Mouse (Mus musculus) liver, embryonic 12.5 days (tissue): ENCODE data around the gene Mgat4b. TPM values are rescaled to one million over a fixed set of nuclear protein-coding genes. Genes with fewer than 3 reads are reported as not detected.
A peak's percentile ranks its signal among the peaks of the same experiment; 100 is the strongest.

Experiments used
- ATAC-seq: fragments of 200-750 bp; cut with Nextera tagmentation; 2 replicates; pipeline ENCODE4 v1.8.0; 2017; ENCODE audit warnings: moderate number of reproducible peaks, mild to moderate bottlenecking, moderate library complexity
- H3K27ac ChIP-seq: fragments of 300-500 bp; sonication (generic); 2 replicates; pipeline ENCODE4 v1.5.1; 2016; ENCODE audit warnings: mild to moderate bottlenecking
- H3K27me3 ChIP-seq: fragments of 300-500 bp; sonication (generic); replicated peaks from 2 replicates; pipeline ENCODE4 v1.6.1; 2016; ENCODE audit warnings: mild to moderate bottlenecking, moderate library complexity
- H3K36me3 ChIP-seq: fragments of 300-500 bp; sonication (generic); 2 replicates; pipeline ENCODE4 v1.6.1; 2016; ENCODE audit warnings: mild to moderate bottlenecking, moderate library complexity
- H3K4me1 ChIP-seq: fragments of 300-500 bp; sonication (generic); 2 replicates; pipeline ENCODE4 v1.6.1; 2016
- H3K4me2 ChIP-seq: fragments of 300-500 bp; sonication (generic); 2 replicates; pipeline ENCODE4 v1.6.1; 2016; ENCODE audit warnings: mild to moderate bottlenecking, moderate library complexity
- H3K4me3 ChIP-seq: fragments of 300-500 bp; sonication (generic); 2 replicates; pipeline ENCODE4 v1.5.1; 2016; ENCODE audit warnings: mild to moderate bottlenecking, moderate library complexity
- H3K9ac ChIP-seq: fragments of 300-500 bp; sonication (generic); 2 replicates; pipeline ENCODE4 v1.6.1; 2016; ENCODE audit warnings: mild to moderate bottlenecking, moderate library complexity
- H3K9me3 ChIP-seq: fragments of 300-500 bp; sonication (generic); replicated peaks from 2 replicates; pipeline ENCODE4 v1.6.1; 2016; ENCODE audit warnings: mild to moderate bottlenecking, moderate library complexity
- WGBS: fragments of 180-500 bp; shearing (Covaris S2); methylation state at CpG from one replicate; pipeline ENCODE4 v1.1.7; 2016; ENCODE audit not compliant: insufficient replicate concordance; 5-methylcytosine and 5-hydroxymethylcytosine counted together
- polyA plus RNA-seq: library from polyadenylated mRNA; unstranded; fragments of >200 nt; fragmentation: Nextera tagmentation; extraction: Ambion mirVana; gene quantifications from 2 replicates; pipeline ENCODE4 v1.2.1, GENCODE M21; 2016

Mgat4b gene
- polyA plus RNA-seq, 1 experiment from 2014 or later, result 29.1 TPM

GRCm38 (mm10) chr11:50262020-50262419 lies 51.3 kb downstream of the Mgat4b start:
- Histone ChIP-seq H3K36me3 (peaks cover 97% of the 10 kb centered on the region), H3K4me1 (no peaks in the 10 kb centered on the region), H3K27me3 (no peaks in the 10 kb centered on the region), H3K27ac (no peak overlapping the region), H3K9me3 (no peaks in the 10 kb centered on the region), H3K4me2 (no peak overlapping the region), H3K9ac (no peak overlapping the region), H3K4me3 (no peak overlapping the region)
- 76% methylated on average over 4 of the region's 4 CpGs for WGBS
- ATAC-seq, result no peak

GRCm38 (mm10) chr11:50263198-50263597 lies 52.5 kb downstream of the Mgat4b start:
- H3K27ac ChIP-seq, result no peak overlapping the region
- WGBS, result 78% methylated on average over 3 of the region's 3 CpGs
- no peaks in the 10 kb centered on the region for H3K27me3 ChIP-seq
- no peak overlapping the region for H3K9ac ChIP-seq
- ATAC-seq, result no peak
- H3K4me2 ChIP-seq, result no peak overlapping the region
- no peaks in the 10 kb centered on the region for H3K9me3 ChIP-seq
- H3K4me3 ChIP-seq, result no peak overlapping the region
- H3K36me3 ChIP-seq, result peaks cover 87% of the 10 kb centered on the region
- H3K4me1 ChIP-seq, result no peaks in the 10 kb centered on the region

- Histone ChIP-seq H3K36me3 (peaks cover 59% of the 10 kb centered on the region), H3K9ac (no peak overlapping the region), H3K4me3 (no peak overlapping the region), H3K4me1 (no peaks in the 10 kb centered on the region), H3K27ac (no peak overlapping the region), H3K4me2 (no peak overlapping the region), H3K27me3 (no peaks in the 10 kb centered on the region), H3K9me3 (no peaks in the 10 kb centered on the region)
- 81% methylated on average over 8 of the region's 8 CpGs for WGBS
- ATAC-seq, result 0 out of 2 replicates have a peak, but pooled peaks have one; percentile 17
These were observed 55.2 kb downstream of the Mgat4b start for GRCm38 (mm10) chr11:50265931-50266330.

GRCm38 (mm10) chr11:50266997-50267396 lies 56.3 kb downstream of the Mgat4b start:
- ATAC-seq, result no peak
- H3K36me3 ChIP-seq, result peaks cover 49% of the 10 kb centered on the region
- 71% methylated on average over 3 of the region's 3 CpGs for WGBS
- H3K4me1 ChIP-seq, result no peaks in the 10 kb centered on the region
- no peak overlapping the region for H3K4me2 ChIP-seq
- H3K9me3 ChIP-seq, result no peaks in the 10 kb centered on the region
- H3K9ac ChIP-seq, result no peak overlapping the region
- no peak overlapping the region for H3K27ac ChIP-seq
- H3K27me3 ChIP-seq, result no peaks in the 10 kb centered on the region
- H3K4me3 ChIP-seq, result no peak overlapping the region

GRCm38 (mm10) chr11:50269163-50269562 lies 58.5 kb downstream of the Mgat4b start:
- Histone ChIP-seq H3K4me1 (no peaks in the 10 kb centered on the region), H3K27ac (no peak overlapping the region)

GRCm38 (mm10) chr11:50269885-50270284 lies 59.2 kb downstream of the Mgat4b start:
- H3K4me3 ChIP-seq, result no peak overlapping the region
- no peak overlapping the region for H3K27ac ChIP-seq
- no peak overlapping the region for H3K4me2 ChIP-seq
- no peaks in the 10 kb centered on the region for H3K27me3 ChIP-seq
- H3K9me3 ChIP-seq, result no peaks in the 10 kb centered on the region
- no peak for ATAC-seq
- WGBS, result 88% methylated on average over 1 of the region's 1 CpGs
- peaks cover 23% of the 10 kb centered on the region for H3K36me3 ChIP-seq
- peaks cover 5% of the 10 kb centered on the region; the same call in 1 of the 2 replicates for H3K4me1 ChIP-seq
- no peak overlapping the region for H3K9ac ChIP-seq

More at GRCm38 (mm10) chr11:50269163-50269562, 58.5 kb downstream of the Mgat4b start:
- 69% methylated on average over 2 of the region's 2 CpGs for WGBS
- H3K4me3 ChIP-seq, result no peak overlapping the region
- no peak overlapping the region for H3K4me2 ChIP-seq
- ATAC-seq, result no peak
- no peak overlapping the region for H3K9ac ChIP-seq
- no peaks in the 10 kb centered on the region for H3K9me3 ChIP-seq
- peaks cover 30% of the 10 kb centered on the region for H3K36me3 ChIP-seq
- H3K27me3 ChIP-seq, result no peaks in the 10 kb centered on the region

- no peaks in the 10 kb centered on the region for H3K27me3 ChIP-seq
- H3K4me3 ChIP-seq, result no peak overlapping the region
- peaks cover 10% of the 10 kb centered on the region for H3K36me3 ChIP-seq
- no peaks in the 10 kb centered on the region for H3K9me3 ChIP-seq
- H3K4me1 ChIP-seq, result peaks cover 21% of the 10 kb centered on the region
- 81% methylated on average over 2 of the region's 2 CpGs for WGBS
- H3K4me2 ChIP-seq, result no peak overlapping the region
- ATAC-seq, result no peak
- H3K9ac ChIP-seq, result no peak overlapping the region
- no peak overlapping the region for H3K27ac ChIP-seq
These were observed 62.1 kb downstream of the Mgat4b start for GRCm38 (mm10) chr11:50272819-50273218.

- Histone ChIP-seq H3K4me3 (no peak overlapping the region), H3K4me1 (peaks cover 21% of the 10 kb centered on the region), H3K9me3 (no peaks in the 10 kb centered on the region), H3K4me2 (no peak overlapping the region), H3K27me3 (no peaks in the 10 kb centered on the region), H3K36me3 (peaks cover 15% of the 10 kb centered on the region), H3K27ac (peak overlapping the region; percentile 33; the same call in 1 of the 2 replicates), H3K9ac (no peak overlapping the region)
- ATAC-seq, result no peak
- WGBS, result 45% methylated on average over 2 of the region's 2 CpGs
These were observed 64.4 kb downstream of the Mgat4b start for GRCm38 (mm10) chr11:50275077-50275476.

- H3K4me1 ChIP-seq, result peaks cover 24% of the 10 kb centered on the region
- peaks cover 20% of the 10 kb centered on the region for H3K36me3 ChIP-seq
- 50% methylated on average over 5 of the region's 5 CpGs for WGBS
- peak overlapping the region; percentile 33; the same call in 1 of the 2 replicates for H3K27ac ChIP-seq
- ATAC-seq, result peak; percentile 42; the same call in 1 of the 2 replicates
- H3K4me3 ChIP-seq, result no peak overlapping the region
- H3K4me2 ChIP-seq, result no peak overlapping the region
- H3K27me3 ChIP-seq, result no peaks in the 10 kb centered on the region
- H3K9me3 ChIP-seq, result no peaks in the 10 kb centered on the region
- H3K9ac ChIP-seq, result no peak overlapping the region
These were observed 65.0 kb downstream of the Mgat4b start for GRCm38 (mm10) chr11:50275568-50276151.

- peaks cover 24% of the 10 kb centered on the region for H3K4me1 ChIP-seq
- H3K9me3 ChIP-seq, result no peaks in the 10 kb centered on the region
- H3K36me3 ChIP-seq, result peaks cover 27% of the 10 kb centered on the region
- H3K4me2 ChIP-seq, result no peak overlapping the region
- H3K4me3 ChIP-seq, result no peak overlapping the region
- H3K9ac ChIP-seq, result no peak overlapping the region
- ATAC-seq, result no peak
- H3K27ac ChIP-seq, result no peak overlapping the region
- no peaks in the 10 kb centered on the region for H3K27me3 ChIP-seq
These were observed 66.3 kb downstream of the Mgat4b start for GRCm38 (mm10) chr11:50277025-50277424.

- Histone ChIP-seq H3K9me3 (no peaks in the 10 kb centered on the region), H3K4me1 (peaks cover 24% of the 10 kb centered on the region), H3K27ac (no peak overlapping the region), H3K36me3 (peaks cover 27% of the 10 kb centered on the region), H3K4me3 (no peak overlapping the region), H3K4me2 (no peak overlapping the region), H3K9ac (no peak overlapping the region), H3K27me3 (no peaks in the 10 kb centered on the region)
- ATAC-seq, result no peak
- WGBS, result 89% methylated on average over 6 of the region's 6 CpGs
These were observed 67.0 kb downstream of the Mgat4b start for GRCm38 (mm10) chr11:50277706-50278105.

- Histone ChIP-seq H3K27me3 (no peaks in the 10 kb centered on the region), H3K4me3 (no peak overlapping the region), H3K4me1 (peaks cover 24% of the 10 kb centered on the region), H3K27ac (no peak overlapping the region), H3K4me2 (no peak overlapping the region), H3K9ac (no peak overlapping the region), H3K36me3 (peaks cover 31% of the 10 kb centered on the region), H3K9me3 (no peaks in the 10 kb centered on the region)
- ATAC-seq, result no peak
- 91% methylated on average over 4 of the region's 4 CpGs for WGBS
These were observed 68.3 kb downstream of the Mgat4b start for GRCm38 (mm10) chr11:50279005-50279404.

GRCm38 (mm10) chr11:50280053-50280452 lies 69.4 kb downstream of the Mgat4b start:
- Histone ChIP-seq H3K4me2 (no peak overlapping the region), H3K36me3 (peaks cover 31% of the 10 kb centered on the region), H3K27me3 (no peaks in the 10 kb centered on the region), H3K9ac (no peak overlapping the region), H3K9me3 (no peaks in the 10 kb centered on the region), H3K4me3 (no peak overlapping the region), H3K4me1 (peaks cover 18% of the 10 kb centered on the region), H3K27ac (no peak overlapping the region)
- WGBS, result 47% methylated on average over 1 of the region's 1 CpGs
- no peak for ATAC-seq
